Mouse (Mus musculus): Measurements from ENCODE around the gene Asb14. TPM values are rescaled to one million over a fixed set of nuclear protein-coding genes. Genes with fewer than 3 reads are reported as not detected.

Gene Asb14
- polyA plus RNA-seq, 1 experiment from 2014 or later: 0.63 TPM

DNA sequence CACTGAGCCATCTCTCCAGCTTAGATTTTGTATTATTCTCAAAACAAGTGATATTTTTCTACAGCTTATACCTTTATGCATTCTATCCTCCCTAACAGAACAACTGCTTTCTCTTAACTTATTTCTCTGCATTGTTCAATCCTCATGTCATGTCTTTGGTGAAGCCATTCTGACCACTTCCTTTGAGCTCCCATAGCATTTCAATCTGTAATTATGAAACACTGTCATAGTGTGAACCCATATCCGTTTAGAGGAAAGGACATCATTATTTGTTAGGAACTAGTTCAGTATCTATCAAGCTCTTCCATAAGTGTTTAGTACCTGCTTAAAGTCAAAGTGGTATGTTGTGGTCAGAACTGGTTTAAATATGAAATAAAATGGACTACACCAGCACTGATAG, 66.2 kb downstream of the Asb14 start:
- no peak overlapping the region for H3K27ac ChIP-seq (replicated peaks)
- 67% methylated on average over 1 of the region's 1 CpGs for WGBS
- H3K9ac ChIP-seq: no peak overlapping the region
- H3K4me1 ChIP-seq: no peaks in the 10 kb centered on the region
- no peak overlapping the region for H3K4me2 ChIP-seq
- H3K36me3 ChIP-seq: peaks cover 52% of the 10 kb centered on the region
- H3K9me3 ChIP-seq: no peaks in the 10 kb centered on the region
- ATAC-seq (ENCODE audit: extremely low read depth, insufficient number of reproducible peaks, low FRiP score, low TSS enrichment): no peak
- no peaks in the 10 kb centered on the region for H3K27me3 ChIP-seq (replicated peaks)
- no peak overlapping the region for H3K4me3 ChIP-seq

Other genes starting within 250 kb of the Asb14 start
- gene Pde12, start 224.7 kb upstream of the Asb14 start, polyA plus RNA-seq (2015; fragmentation: Nextera tagmentation; extraction: Ambion mirVana): 7.5 and 7.6 TPM in 2 replicates
- gene Dnah12, start 201.3 kb upstream of the Asb14 start, polyA plus RNA-seq (2015; fragmentation: Nextera tagmentation; extraction: Ambion mirVana): 0.01 TPM in 2 replicates
- 25.7 and 31.3 TPM in 2 replicates for gene Appl1, start 76.7 kb downstream of the Asb14 start, polyA plus RNA-seq (2015; fragmentation: Nextera tagmentation; extraction: Ambion mirVana)
- 0.20 and 1.1 TPM in 2 replicates for gene Hesx1, start 99.9 kb downstream of the Asb14 start, polyA plus RNA-seq (2015; fragmentation: Nextera tagmentation; extraction: Ambion mirVana)
- gene Il17rd, start 144.4 kb downstream of the Asb14 start, polyA plus RNA-seq (2015; fragmentation: Nextera tagmentation; extraction: Ambion mirVana): 1.3 and 1.5 TPM in 2 replicates
- 13.2 and 13.3 TPM in 2 replicates for gene Arhgef3, start 220.3 kb downstream of the Asb14 start, polyA plus RNA-seq (2015; fragmentation: Nextera tagmentation; extraction: Ambion mirVana)